Mouse (Mus musculus): ENCODE measurements around the gene Pip5k1c. TPM values are rescaled to one million over a fixed set of nuclear protein-coding genes. Genes with fewer than 3 reads are reported as not detected.

The Pip5k1c gene
- total RNA-seq, 4 experiments from 2014 or later, result 267 to 303 (median 296) TPM

- DNase-seq (ENCODE audit: low spot score in 2 of 2), result no peak
Measured at GRCm38 (mm10) chr10:81322444-81322843, 29.7 kb downstream of the Pip5k1c start.

GRCm38 (mm10) chr10:81323141-81323775 lies 30.5 kb downstream of the Pip5k1c start:
- DNase-seq (ENCODE audit: low spot score in 2 of 2), result no peak

GRCm38 (mm10) chr10:81323791-81324530 lies 31.2 kb downstream of the Pip5k1c start:
- no peak for DNase-seq (ENCODE audit: low spot score in 2 of 2)

GRCm38 (mm10) chr10:81325176-81325575 lies 32.4 kb downstream of the Pip5k1c start:
- no peak for DNase-seq (ENCODE audit: low spot score in 2 of 2)

- no peak for DNase-seq (ENCODE audit: low spot score in 2 of 2)
Measured at GRCm38 (mm10) chr10:81325781-81326180, 33.0 kb downstream of the Pip5k1c start.

GRCm38 (mm10) chr10:81326858-81327257 lies 34.1 kb downstream of the Pip5k1c start:
- DNase-seq (ENCODE audit: low spot score in 2 of 2), result no peak

- DNase-seq (ENCODE audit: low spot score in 2 of 2), result no peak
Measured at GRCm38 (mm10) chr10:81327959-81328358, 35.2 kb downstream of the Pip5k1c start.

GRCm38 (mm10) chr10:81328386-81328785 lies 35.6 kb downstream of the Pip5k1c start, which contains the start of gene Tbxa2r:
TSS of gene Tbxa2r (plus strand) at chr10:81328731.
- no peak for DNase-seq (ENCODE audit: low spot score in 2 of 2)

GRCm38 (mm10) chr10:81329194-81329975 lies 36.6 kb downstream of the Pip5k1c start:
- no peak for DNase-seq (ENCODE audit: low spot score in 2 of 2)

GRCm38 (mm10) chr10:81330007-81330406 lies 37.2 kb downstream of the Pip5k1c start:
- DNase-seq (ENCODE audit: low spot score in 2 of 2), result no peak

- no peak for DNase-seq (ENCODE audit: low spot score in 2 of 2)
Measured at GRCm38 (mm10) chr10:81332277-81332676, 39.5 kb downstream of the Pip5k1c start.

- DNase-seq (ENCODE audit: low spot score in 2 of 2), result no peak
Measured at GRCm38 (mm10) chr10:81334324-81334723, 41.6 kb downstream of the Pip5k1c start.

GRCm38 (mm10) chr10:81335393-81336340 lies 42.9 kb downstream of the Pip5k1c start:
- no peak for DNase-seq (ENCODE audit: low spot score in 2 of 2)

GRCm38 (mm10) chr10:81336558-81336957 lies 43.8 kb downstream of the Pip5k1c start:
- DNase-seq (ENCODE audit: low spot score in 2 of 2), result no peak

- DNase-seq (ENCODE audit: low spot score in 2 of 2), result no peak
Measured at GRCm38 (mm10) chr10:81340551-81341332, 48.0 kb downstream of the Pip5k1c start.

- DNase-seq (ENCODE audit: low spot score in 2 of 2), result no peak
Measured at GRCm38 (mm10) chr10:81341333-81341949, 48.7 kb downstream of the Pip5k1c start.

- no peak for DNase-seq (ENCODE audit: low spot score in 2 of 2)
Measured at GRCm38 (mm10) chr10:81342686-81343505, 50.1 kb downstream of the Pip5k1c start, which contains the start of gene Gipc3. TSS of gene Gipc3 (minus strand) at chr10:81343266.

GRCm38 (mm10) chr10:81344421-81345161 lies 51.8 kb downstream of the Pip5k1c start:
- no peak for DNase-seq (ENCODE audit: low spot score in 2 of 2)

Data from layer of hippocampus, adult 8-10 months (tissue).